Comparison of ENCODE assay signal across 28 mouse cellular contexts in genomic region chr2:65842356-65842755, GRCm38 (mm10). TPM values are rescaled to one million over a fixed set of nuclear protein-coding genes. Genes with fewer than 3 reads are reported as not detected.
DNase-seq lines count a peak whose midpoint lies in the region; ATAC-seq and TF ChIP-seq lines count a peak whose summit lies in the region.
"Had no signal": no experiment of that assay in that cellular context is flagged by ENCODE, and none has a peak within 500 bp of the region (broad histone marks: within the 10 kb centered on the region; RNA-seq: fewer than 3 reads in every experiment).

No protein-coding gene starts in this region.

- peaks cover 10% of the 10 kb centered on the region; the same call in 1 of the 2 replicates for H3K27me3 ChIP-seq in midbrain, embryonic 10.5 days (ENCODE audit: low read depth, poor library complexity, severe bottlenecking)
- no peaks in the 10 kb centered on the region for H3K27me3 ChIP-seq in midbrain, embryonic 14.5 days (ENCODE audit: control insufficient read depth, insufficient read depth, low read length)
- H3K27me3 ChIP-seq in embryonic facial prominence, embryonic 10.5 days (replicated peaks; ENCODE audit: low read depth, poor library complexity, severe bottlenecking), result no peaks in the 10 kb centered on the region
- H3K27me3 ChIP-seq in stomach, postnatal 0 days (ENCODE audit: control insufficient read depth, insufficient read depth, low read length), result no peaks in the 10 kb centered on the region
- H3K27me3 ChIP-seq: embryonic facial prominence, embryonic 13.5 days; forebrain, embryonic 15.5 days; hindbrain, embryonic 12.5 days had no signal

- DNase-seq in midbrain, embryonic 10.5 days (ENCODE audit: low spot score), result peak; percentile 18
- no peak for DNase-seq in midbrain, embryonic 14.5 days
- DNase-seq in R1 (ENCODE audit: low read depth, low spot score), result peak; percentile 56
- peak; percentile 62 for DNase-seq in embryonic facial prominence, embryonic 10.5 days (ENCODE audit: low spot score)
- peak; percentile 19 for DNase-seq in mesoderm, embryonic 11.5 days (ENCODE audit: low read depth, low spot score)
- no peak for DNase-seq in left cerebral cortex, postnatal 10 days (ENCODE audit: extremely low spot score in 1 of 2, low spot score in 2 of 2)
- DNase-seq in stomach, postnatal 0 days (ENCODE audit: low spot score), result no peak
- no peak for DNase-seq in urinary bladder, postnatal 4 days (ENCODE audit: low spot score in 2 of 2)
- DNase-seq: adrenal gland, postnatal 14 days; cerebellum, adult 2 months; cerebellum, postnatal 36 days; gastrocnemius, postnatal 14 days; heart, adult 11 months; kidney, adult 2 months; liver, embryonic 13.5 days; lung, adult 2 months; lung, postnatal 14 days; right cerebral cortex, postnatal 4 days; thymus, postnatal 25 days had no signal

- 0 out of 2 replicates have a peak overlapping the region, but pooled peaks have one; percentile 20 for H3K27ac ChIP-seq in midbrain, embryonic 10.5 days (replicated peaks)
- no peak overlapping the region for H3K27ac ChIP-seq in midbrain, embryonic 14.5 days (replicated peaks; ENCODE audit: low read depth, low read length)
- H3K27ac ChIP-seq in embryonic facial prominence, embryonic 10.5 days (replicated peaks), result peak overlapping the region; percentile 20; the same call in 1 of the 2 replicates
- H3K27ac ChIP-seq in stomach, postnatal 0 days (replicated peaks), result no peak overlapping the region
- H3K27ac ChIP-seq: embryonic facial prominence, embryonic 13.5 days; forebrain, embryonic 15.5 days; hindbrain, embryonic 12.5 days; kidney, postnatal 0 days; liver, embryonic 13.5 days had no signal

- no peaks in the 10 kb centered on the region for H3K9me3 ChIP-seq in midbrain, embryonic 10.5 days (replicated peaks)
- H3K9me3 ChIP-seq in midbrain, embryonic 14.5 days (ENCODE audit: control insufficient read depth, low read length), result no peaks in the 10 kb centered on the region
- H3K9me3 ChIP-seq in embryonic facial prominence, embryonic 10.5 days, result no peaks in the 10 kb centered on the region
- no peaks in the 10 kb centered on the region for H3K9me3 ChIP-seq in stomach, postnatal 0 days (ENCODE audit: control insufficient read depth, low read length)
- H3K9me3 ChIP-seq: embryonic facial prominence, embryonic 13.5 days; forebrain, embryonic 15.5 days; hindbrain, embryonic 12.5 days; liver, embryonic 13.5 days had no signal

- H3K4me3 ChIP-seq in midbrain, embryonic 10.5 days, result no peak overlapping the region
- H3K4me3 ChIP-seq in midbrain, embryonic 14.5 days (replicated peaks; ENCODE audit: low read depth, low read length), result no peak overlapping the region
- no peak overlapping the region for H3K4me3 ChIP-seq in embryonic facial prominence, embryonic 10.5 days
- no peak overlapping the region for H3K4me3 ChIP-seq in stomach, postnatal 0 days (ENCODE audit: low read depth, low read length)
- H3K4me3 ChIP-seq: embryonic facial prominence, embryonic 13.5 days; erythroblast, embryonic 14.5 days; forebrain, embryonic 15.5 days; hindbrain, embryonic 12.5 days; liver, embryonic 13.5 days had no signal

- H3K4me2 ChIP-seq in midbrain, embryonic 14.5 days (ENCODE audit: low read length), result no peak overlapping the region
- no peak overlapping the region for H3K4me2 ChIP-seq in stomach, postnatal 0 days (replicated peaks; ENCODE audit: low read depth)
- H3K4me2 ChIP-seq: embryonic facial prominence, embryonic 13.5 days; forebrain, embryonic 15.5 days; heart, embryonic 11.5 days; hindbrain, embryonic 12.5 days; liver, embryonic 13.5 days had no signal

- H3K36me3 ChIP-seq in midbrain, embryonic 10.5 days, result no peaks in the 10 kb centered on the region
- no peaks in the 10 kb centered on the region for H3K36me3 ChIP-seq in midbrain, embryonic 14.5 days (ENCODE audit: control insufficient read depth, insufficient read depth, low read length)
- H3K36me3 ChIP-seq in embryonic facial prominence, embryonic 10.5 days (replicated peaks), result no peaks in the 10 kb centered on the region
- H3K36me3 ChIP-seq in stomach, postnatal 0 days (ENCODE audit: control insufficient read depth, insufficient read depth, low read length), result no peaks in the 10 kb centered on the region
- H3K36me3 ChIP-seq: embryonic facial prominence, embryonic 13.5 days; forebrain, embryonic 15.5 days; hindbrain, embryonic 12.5 days; liver, embryonic 13.5 days had no signal

- peaks cover 28% of the 10 kb centered on the region for H3K4me1 ChIP-seq in midbrain, embryonic 10.5 days
- H3K4me1 ChIP-seq in midbrain, embryonic 14.5 days (ENCODE audit: control insufficient read depth, insufficient read depth, low read length), result peaks cover 8% of the 10 kb centered on the region; the same call in 1 of the 2 replicates
- H3K4me1 ChIP-seq in embryonic facial prominence, embryonic 10.5 days, result peaks cover 17% of the 10 kb centered on the region
- no peaks in the 10 kb centered on the region for H3K4me1 ChIP-seq in stomach, postnatal 0 days (replicated peaks; ENCODE audit: control insufficient read depth, insufficient read depth)

- intact Hi-C loops in left cerebral cortex, postnatal 10 days (cut with DNase I), result no loop called here

- ATAC-seq in midbrain, embryonic 14.5 days (ENCODE audit: low FRiP score, low TSS enrichment), result no peak
- no peak for ATAC-seq in stomach, postnatal 0 days (ENCODE audit: low FRiP score, low TSS enrichment)
- ATAC-seq: forebrain, embryonic 15.5 days; inflammation-experienced regulatory T-cells, adult 6 months; midbrain, embryonic 16.5 days had no signal

- 54% methylated on average over 3 of the region's 3 CpGs for WGBS in midbrain, embryonic 10.5 days
- whole genome bisulfite sequencing in midbrain, embryonic 14.5 days, result 43% methylated on average over 3 of the region's 3 CpGs
- WGBS in embryonic facial prominence, embryonic 10.5 days, result 23% methylated on average over 3 of the region's 3 CpGs
- WGBS in stomach, postnatal 0 days, result 29% methylated on average over 3 of the region's 3 CpGs

- H3K9ac ChIP-seq in midbrain, embryonic 14.5 days (replicated peaks; ENCODE audit: low read length), result no peak overlapping the region
- H3K9ac ChIP-seq in stomach, postnatal 0 days (ENCODE audit: low read length), result no peak overlapping the region
- H3K9ac ChIP-seq: embryonic facial prominence, embryonic 13.5 days; forebrain, embryonic 15.5 days; hindbrain, embryonic 12.5 days; liver, embryonic 13.5 days had no signal

- TF ChIP-seq EP300 in stomach, postnatal 0 days (optimal IDR thresholded peaks at IDR 0.05), result no peak

- TF ChIP-seq CTCF in stomach, postnatal 0 days (IDR thresholded peaks at IDR 0.05; ENCODE audit: low read depth), result no peak

RNA-seq across cellular contexts. Expression of gene Csrnp3, which starts 3.2 kb away (rescaled TPM):
- polyA plus RNA-seq in midbrain, embryonic 10.5 days (2016; fragmentation: Nextera tagmentation; extraction: Ambion mirVana), result 8.0 and 13.7 TPM in 2 replicates
- 81.0 and 110 TPM in 2 replicates for polyA plus RNA-seq in midbrain, embryonic 14.5 days (2014; fragmentation: Nextera tagmentation; extraction: Ambion mirVana)
- polyA plus RNA-seq in embryonic facial prominence, embryonic 10.5 days (2016; fragmentation: Nextera tagmentation; extraction: Ambion mirVana), result 5.1 and 6.2 TPM in 2 replicates
- total RNA-seq in left cerebral cortex, postnatal 10 days (2021), result 100 to 1,000 TPM in 1 of 2 experiments, 10 to 100 TPM in 1; 97.7 to 107 TPM
- polyA plus RNA-seq in stomach, postnatal 0 days (2015; fragmentation: Nextera tagmentation; extraction: Ambion mirVana), result 0.42 and 0.56 TPM in 2 replicates
- total RNA-seq: megakaryocyte, adult 5-6 weeks had no signal
- polyA plus RNA-seq: erythroblast, embryonic 14.5 days; inflammation-experienced regulatory T-cells, adult 6 months had no signal

Comparison
In these comparisons a context has a peak if more than half of its experiments do, and no peak if none do; other contexts are left out.
1. DNase-seq: peak in midbrain, embryonic 10.5 days (single experiment), R1 (single experiment), embryonic facial prominence, embryonic 10.5 days (single experiment) and mesoderm, embryonic 11.5 days (single experiment); none in midbrain, embryonic 14.5 days (single experiment), left cerebral cortex, postnatal 10 days (0 of 2), stomach, postnatal 0 days (single experiment) and urinary bladder, postnatal 4 days (0 of 2).
2. H3K27ac ChIP-seq: peak in midbrain, embryonic 10.5 days (single experiment) and embryonic facial prominence, embryonic 10.5 days (single experiment); none in midbrain, embryonic 14.5 days (single experiment) and stomach, postnatal 0 days (single experiment).